ENCODE assay signal across 26 mouse cellular contexts in genomic region chr5:53485069-53485628, GRCm38 (mm10). TPM values are rescaled to one million over a fixed set of nuclear protein-coding genes. Genes with fewer than 3 reads are reported as not detected.
DNase-seq lines count a peak whose midpoint lies in the region; ATAC-seq and TF ChIP-seq lines count a peak whose summit lies in the region.
"Had no signal": no experiment of that assay in that cellular context is flagged by ENCODE, and none has a peak within 500 bp of the region (broad histone marks: within the 10 kb centered on the region; RNA-seq: fewer than 3 reads in every experiment).

No protein-coding gene starts in this region.

- H3K36me3 ChIP-seq in lung, embryonic 14.5 days (ENCODE audit: insufficient read depth) = no peaks in the 10 kb centered on the region
- H3K36me3 ChIP-seq in lung, postnatal 0 days (ENCODE audit: insufficient read depth, low read length) = no peaks in the 10 kb centered on the region
- H3K36me3 ChIP-seq: embryonic facial prominence, embryonic 10.5 days; embryonic facial prominence, embryonic 13.5 days; forebrain, embryonic 10.5 days; hindbrain, embryonic 10.5 days; hindbrain, embryonic 13.5 days had no signal

- no peak for TF ChIP-seq POLR2A in embryonic fibroblast, embryonic 13.5 days (IDR thresholded peaks at IDR 0.05; ENCODE audit: low read depth, low read length)

- peak overlapping the region; percentile 39 for H3K27ac ChIP-seq in lung, embryonic 14.5 days (ENCODE audit: low read depth)
- no peak overlapping the region for H3K27ac ChIP-seq in lung, postnatal 0 days (ENCODE audit: low read length)
- peak overlapping the region; percentile 82 for H3K27ac ChIP-seq in embryonic fibroblast, embryonic 13.5 days (ENCODE audit: insufficient read depth, low read length)
- H3K27ac ChIP-seq: embryonic facial prominence, embryonic 10.5 days; embryonic facial prominence, embryonic 13.5 days; forebrain, embryonic 10.5 days; forebrain, embryonic 13.5 days; hindbrain, embryonic 10.5 days; hindbrain, embryonic 13.5 days had no signal

- ATAC-seq in lung, embryonic 14.5 days (ENCODE audit: insufficient read depth) = peak; percentile 59; the same call in 1 of the 2 replicates
- peak; percentile 48 for ATAC-seq in lung, postnatal 0 days
- ATAC-seq: forebrain, embryonic 13.5 days; forebrain, embryonic 16.5 days; hindbrain, embryonic 16.5 days; Patski had no signal

- no peak overlapping the region for H3K4me3 ChIP-seq in lung, embryonic 14.5 days (ENCODE audit: low read depth, low read length)
- no peak overlapping the region for H3K4me3 ChIP-seq in lung, postnatal 0 days (ENCODE audit: low read depth, low read length)
- H3K4me3 ChIP-seq in embryonic fibroblast, embryonic 13.5 days (ENCODE audit: insufficient read depth, low read length) = no peak overlapping the region
- H3K4me3 ChIP-seq: embryonic facial prominence, embryonic 10.5 days; embryonic facial prominence, embryonic 13.5 days; forebrain, embryonic 10.5 days; forebrain, embryonic 13.5 days; hindbrain, embryonic 10.5 days; hindbrain, embryonic 13.5 days had no signal

- H3K4me1 ChIP-seq in lung, embryonic 14.5 days (ENCODE audit: insufficient read depth) = peaks cover 8% of the 10 kb centered on the region
- no peaks in the 10 kb centered on the region; the same call in 1 of the 2 replicates for H3K4me1 ChIP-seq in lung, postnatal 0 days (ENCODE audit: insufficient read depth, low read depth, low read length)
- peaks cover 33% of the 10 kb centered on the region for H3K4me1 ChIP-seq in embryonic fibroblast, embryonic 13.5 days (ENCODE audit: control insufficient read depth, insufficient read depth, low read length)
- H3K4me1 ChIP-seq: embryonic facial prominence, embryonic 10.5 days; forebrain, embryonic 10.5 days; hindbrain, embryonic 10.5 days had no signal

- WGBS in lung, embryonic 14.5 days = 54% methylated on average over 6 of the region's 6 CpGs
- WGBS in lung, postnatal 0 days = 62% methylated on average over 6 of the region's 6 CpGs

- H3K9me3 ChIP-seq in lung, embryonic 14.5 days (ENCODE audit: low read depth, low read length) = no peaks in the 10 kb centered on the region
- no peaks in the 10 kb centered on the region for H3K9me3 ChIP-seq in lung, postnatal 0 days (ENCODE audit: low read length)
- H3K9me3 ChIP-seq: embryonic facial prominence, embryonic 10.5 days; embryonic facial prominence, embryonic 13.5 days; forebrain, embryonic 10.5 days; forebrain, embryonic 13.5 days; hindbrain, embryonic 10.5 days; hindbrain, embryonic 13.5 days had no signal

- no peak overlapping the region for H3K9ac ChIP-seq in lung, embryonic 14.5 days
- no peak overlapping the region for H3K9ac ChIP-seq in lung, postnatal 0 days (replicated peaks; ENCODE audit: low read depth)
- H3K9ac ChIP-seq: embryonic facial prominence, embryonic 13.5 days; forebrain, embryonic 13.5 days; hindbrain, embryonic 13.5 days had no signal

- no peak overlapping the region for H3K4me2 ChIP-seq in lung, embryonic 14.5 days
- no peak overlapping the region for H3K4me2 ChIP-seq in lung, postnatal 0 days (replicated peaks; ENCODE audit: low read depth, low read length)
- H3K4me2 ChIP-seq: embryonic facial prominence, embryonic 13.5 days; forebrain, embryonic 13.5 days; heart, embryonic 11.5 days; hindbrain, embryonic 13.5 days had no signal

- no peak for TF ChIP-seq CTCF in lung, embryonic 14.5 days (IDR thresholded peaks at IDR 0.05; ENCODE audit: low read depth)
- TF ChIP-seq CTCF in lung, postnatal 0 days (IDR thresholded peaks at IDR 0.05) = no peak
- TF ChIP-seq CTCF in embryonic fibroblast, embryonic 13.5 days (IDR thresholded peaks at IDR 0.05; ENCODE audit: borderline replicate concordance, insufficient read depth, low read length) = no peak

- H3K27me3 ChIP-seq in lung, embryonic 14.5 days (ENCODE audit: insufficient read depth, low read length) = no peaks in the 10 kb centered on the region
- H3K27me3 ChIP-seq in lung, postnatal 0 days (replicated peaks; ENCODE audit: insufficient read depth, low read length) = no peaks in the 10 kb centered on the region
- H3K27me3 ChIP-seq: embryonic facial prominence, embryonic 13.5 days; forebrain, embryonic 13.5 days; hindbrain, embryonic 13.5 days; Patski had no signal

- no peak for TF ChIP-seq EP300 in lung, postnatal 0 days (IDR thresholded peaks at IDR 0.05)

- DNase-seq in lung, embryonic 14.5 days = peak; percentile 65
- no peak for DNase-seq in lung, postnatal 25 days (ENCODE audit: low spot score)
- peak; percentile 57 for DNase-seq in lung, postnatal 0 days (ENCODE audit: low spot score)
- DNase-seq in lung, postnatal 10 days = no peak
- peak; percentile 52 for DNase-seq in NIH3T3 (ENCODE audit: low read depth)
- no peak for DNase-seq in frontal cortex, postnatal 10 days (ENCODE audit: low spot score in 2 of 2)
- DNase-seq in natural killer cell, adult 2 months (ENCODE audit: low spot score in 2 of 2) = no peak
- DNase-seq: cerebellum, adult 11 months; cerebellum, adult 2 months; cerebellum, adult 9-11 months; cerebellum, postnatal 36 days; embryo, embryonic 11 days; gastrocnemius, postnatal 10 days; gastrocnemius, postnatal 36 days; heart, postnatal 36 days had no signal

RNA-seq across cellular contexts. Expression of gene Rbpj, which starts 19.2 kb away (rescaled TPM):
- polyA plus RNA-seq in lung, embryonic 14.5 days (2014; fragmentation: Nextera tagmentation; extraction: Ambion mirVana) = 49.8 and 53.5 TPM in 2 replicates
- 22.7 and 22.9 TPM in 2 replicates for polyA plus RNA-seq in lung, postnatal 0 days (2015; fragmentation: Nextera tagmentation; extraction: Ambion mirVana)
- polyA plus RNA-seq in embryonic fibroblast, embryonic 13.5 days (2011; ENCODE audit: insufficient read length, low read depth, missing spikeins) = 98.7 and 110 TPM in 2 replicates

Comparison
In these comparisons a context has a peak if more than half of its experiments do, and no peak if none do; other contexts are left out.
1. DNase-seq: peak in lung, embryonic 14.5 days (single experiment), lung, postnatal 0 days (single experiment) and NIH3T3 (single experiment); none in lung, postnatal 25 days (single experiment), lung, postnatal 10 days (single experiment), frontal cortex, postnatal 10 days (0 of 2) and natural killer cell, adult 2 months (0 of 2).